Mouse (Mus musculus): ENCODE measurements at regions not wholly inside any gene's neighbourhood (a gene's known extent, or its start where the extent isn't known, plus 50 kb on each side); places are given as distances from the start of the nearest gene placed in this dataset.
"Not testable (repeated sequence)": the region's sequence is repeated elsewhere in the genome, so short reads cannot be mapped to it uniquely, and the experiment has no call there.

DNA sequence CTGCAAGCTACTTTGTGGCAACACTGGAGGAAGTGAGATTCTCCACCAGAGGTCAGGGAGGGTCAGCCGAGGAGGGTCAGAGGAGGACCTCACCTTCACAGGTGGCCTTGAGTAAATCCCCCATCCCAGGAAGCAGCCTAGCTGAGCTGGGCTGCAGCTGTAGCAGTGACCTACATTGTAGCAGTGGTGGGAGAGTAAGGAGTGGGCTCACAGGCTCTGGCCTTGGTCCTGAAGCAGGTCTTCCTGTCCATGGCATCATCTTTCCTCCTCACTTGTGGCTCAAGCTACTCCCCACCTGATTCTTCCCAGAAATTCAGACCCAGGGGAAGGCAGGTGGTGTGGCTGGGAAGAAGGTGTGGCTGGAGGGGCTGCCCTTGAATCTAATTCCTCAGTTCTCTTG, 84.3 kb downstream of the 1810013L24Rik start:
- DNase-seq (ENCODE audit: low spot score in 2 of 2) = not testable (repeated sequence)

DNA sequence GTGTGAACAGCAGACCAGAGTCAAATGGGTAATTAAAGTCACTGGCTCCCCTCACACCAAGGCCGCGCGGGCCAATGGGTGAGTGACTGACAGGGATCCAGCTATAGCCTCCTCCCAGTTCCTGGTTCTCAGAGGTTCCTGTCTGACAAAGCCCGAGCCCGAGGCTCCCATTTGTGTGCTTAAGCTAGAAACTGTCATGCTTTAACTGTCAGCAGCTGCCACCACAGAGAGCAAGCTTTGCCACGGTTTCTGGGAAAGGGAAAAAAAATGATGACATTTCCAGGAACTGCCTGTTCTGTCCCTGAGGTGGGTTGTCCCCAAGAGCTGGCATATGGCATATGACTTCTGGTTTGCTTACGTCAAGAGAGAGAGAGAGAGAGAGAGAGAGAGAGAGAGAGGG, 86.2 kb downstream of the 1810013L24Rik start:
- no peak for DNase-seq (ENCODE audit: low spot score in 2 of 2)

GRCm38 (mm10) chr16:8918741-8919535, 89.0 kb downstream of the 1810013L24Rik start:
- DNase-seq (ENCODE audit: low spot score in 2 of 2) = no peak

DNA sequence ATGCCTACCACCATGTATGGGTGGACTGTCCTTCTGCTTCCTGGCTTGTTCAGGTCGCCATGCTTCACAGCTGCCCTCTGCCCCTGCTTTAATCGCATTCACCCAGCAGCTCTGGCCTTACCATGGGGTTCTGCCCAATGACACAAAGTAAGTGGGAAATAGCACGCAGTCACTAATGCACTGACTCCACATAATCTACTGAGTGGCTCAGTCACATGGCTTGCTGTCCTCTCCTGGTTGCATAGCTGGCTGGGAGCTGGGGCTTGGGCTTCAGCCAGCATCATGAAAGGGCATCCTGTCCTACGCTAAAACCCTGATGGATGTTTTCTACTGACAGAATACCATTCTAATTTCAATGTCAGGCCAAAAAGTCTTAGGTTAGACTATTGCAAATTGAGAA, 94.8 kb downstream of the 1810013L24Rik start:
- DNase-seq (ENCODE audit: low spot score in 2 of 2) = no peak

GRCm38 (mm10) chr16:8931961-8932360, 102.1 kb downstream of the 1810013L24Rik start:
- DNase-seq (ENCODE audit: low spot score in 2 of 2) = no peak

DNA sequence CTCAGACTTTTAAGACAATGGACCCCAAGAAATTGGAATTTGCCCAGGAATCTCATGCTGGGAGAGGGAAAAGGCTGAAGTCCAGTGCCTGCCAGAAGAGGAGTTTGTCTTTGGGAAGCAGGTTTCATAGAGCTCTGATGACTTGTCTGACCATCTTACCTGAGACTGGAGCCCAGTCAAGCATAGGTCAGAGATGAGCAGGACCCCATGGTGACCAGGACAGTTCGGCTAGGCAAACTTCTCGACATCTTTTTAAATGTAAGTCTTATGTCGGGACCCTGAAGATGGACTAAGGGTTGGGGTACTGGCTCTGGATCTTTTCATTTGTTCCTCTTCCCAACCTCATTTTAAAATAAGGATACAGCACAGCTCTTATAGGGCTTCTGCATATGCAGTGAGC, 103.2 kb downstream of the 1810013L24Rik start:
- no peak for DNase-seq (ENCODE audit: low spot score in 2 of 2)

GRCm38 (mm10) chr16:8936446-8936845, 106.5 kb downstream of the 1810013L24Rik start:
- DNase-seq (ENCODE audit: low spot score in 2 of 2) = no peak

DNA sequence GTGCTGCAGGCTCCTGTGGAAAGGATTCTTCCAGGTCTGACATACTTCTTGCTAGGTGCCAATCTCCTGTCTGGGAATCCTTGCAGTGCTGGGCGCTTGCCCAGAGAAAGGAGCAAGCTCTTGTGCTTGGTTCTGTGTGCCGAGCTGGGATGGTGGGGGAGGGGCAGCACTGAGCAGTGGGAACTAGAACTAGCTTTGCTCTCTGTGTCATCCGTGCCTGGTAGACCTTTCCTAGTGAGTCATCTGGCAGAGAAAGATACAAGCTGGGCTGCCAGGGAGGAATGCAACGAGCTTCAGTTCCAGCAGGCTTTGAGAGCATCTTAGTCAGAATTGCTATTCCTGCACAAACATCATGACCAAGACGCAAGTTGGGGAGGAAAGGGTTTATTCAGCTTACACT, 108.6 kb downstream of the 1810013L24Rik start:
- no peak for DNase-seq (ENCODE audit: low spot score in 2 of 2)

DNA sequence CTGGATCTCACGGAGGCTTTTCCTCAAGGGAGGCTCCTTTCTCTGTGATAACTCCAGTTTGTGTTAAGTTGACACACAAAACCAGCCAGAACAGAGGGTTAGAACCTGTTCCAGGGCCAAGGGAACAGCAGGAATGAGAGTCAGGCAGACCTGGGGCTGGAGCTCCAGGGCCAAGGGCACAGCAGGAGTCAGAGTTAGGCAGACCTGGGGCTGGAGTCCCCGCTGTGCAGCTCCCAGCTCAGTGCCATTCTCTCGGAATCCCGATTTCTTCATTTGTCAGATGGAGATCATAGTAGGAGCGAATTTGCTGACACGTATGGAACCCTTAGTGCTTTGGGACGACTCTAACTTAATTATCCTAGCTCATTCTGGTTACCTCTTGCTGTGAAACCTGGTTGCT, 109.2 kb downstream of the 1810013L24Rik start:
- no peak for DNase-seq (ENCODE audit: low spot score in 2 of 2)

GRCm38 (mm10) chr16:8944412-8945102, 114.7 kb downstream of the 1810013L24Rik start:
- DNase-seq (ENCODE audit: low spot score in 2 of 2) = no peak

DNA sequence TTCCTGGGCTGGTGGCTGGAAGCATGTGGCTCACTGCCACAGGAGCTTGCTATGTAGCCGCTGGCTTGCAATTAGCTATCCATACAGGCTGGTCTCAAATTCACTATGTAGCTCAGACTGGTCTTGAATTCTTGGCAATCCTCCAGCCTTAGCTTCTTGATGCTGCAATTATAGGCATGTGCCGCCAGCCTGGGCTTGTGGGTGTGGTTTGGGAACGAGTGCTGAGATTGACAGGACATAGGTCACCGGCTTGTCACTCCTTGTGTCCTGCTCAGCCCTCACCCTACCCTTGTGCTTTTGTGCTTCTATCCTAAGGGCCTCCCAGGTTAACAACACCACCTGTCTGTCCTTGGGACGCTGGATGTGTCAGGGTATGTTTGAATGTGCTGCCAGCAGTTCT, 117.9 kb downstream of the 1810013L24Rik start:
- no peak for DNase-seq (ENCODE audit: low spot score in 2 of 2)

GRCm38 (mm10) chr16:8951156-8951899, 121.4 kb downstream of the 1810013L24Rik start:
- DNase-seq (ENCODE audit: low spot score in 2 of 2) = no peak

DNA sequence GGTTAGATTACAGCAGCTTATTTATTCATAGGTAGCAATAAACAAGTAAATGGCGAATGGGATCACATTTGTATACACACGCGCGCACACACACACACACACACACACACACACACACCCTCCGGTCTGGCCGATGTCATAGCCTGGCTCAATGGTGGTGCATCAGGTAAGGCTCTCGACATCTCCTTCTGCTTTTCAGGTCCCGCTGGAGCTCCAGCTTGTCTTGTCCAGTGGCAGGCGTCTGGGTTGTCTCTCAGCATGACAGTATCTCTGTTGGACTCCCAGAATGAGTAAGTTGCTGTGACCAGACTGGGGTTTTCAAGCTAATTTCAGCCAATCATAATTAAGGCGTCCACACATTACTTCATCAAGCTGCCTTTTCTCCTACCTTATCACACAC, 131.8 kb downstream of the 1810013L24Rik start:
- no peak for DNase-seq (ENCODE audit: low spot score in 2 of 2)

- no peak for DNase-seq (ENCODE audit: low spot score in 2 of 2)
Observed at GRCm38 (mm10) chr16:8993521-8994250, 163.8 kb downstream of the 1810013L24Rik start.

DNA sequence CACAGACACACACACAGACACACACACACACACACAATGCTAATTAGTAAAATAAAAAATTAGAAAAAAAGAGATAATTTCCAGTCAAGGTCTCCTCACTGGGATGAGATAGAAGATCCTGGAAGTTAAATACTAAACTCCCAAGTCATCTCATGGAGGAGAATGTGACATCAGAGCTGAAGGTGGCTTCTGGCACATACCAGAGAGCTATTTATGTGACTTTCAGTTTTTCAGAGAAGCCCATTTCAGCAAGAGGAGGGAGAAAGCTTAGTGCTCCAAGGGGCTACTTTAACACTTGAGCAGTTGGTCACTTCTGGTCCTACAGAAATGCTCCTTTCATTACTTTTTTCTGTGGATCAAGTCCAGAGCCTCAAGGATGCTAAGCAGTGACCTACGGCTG, 164.6 kb downstream of the 1810013L24Rik start:
- DNase-seq (ENCODE audit: low spot score in 2 of 2) = no peak

- no peak for DNase-seq (ENCODE audit: low spot score in 2 of 2)
Observed at GRCm38 (mm10) chr16:8997250-8997649, 167.3 kb downstream of the 1810013L24Rik start.

DNA sequence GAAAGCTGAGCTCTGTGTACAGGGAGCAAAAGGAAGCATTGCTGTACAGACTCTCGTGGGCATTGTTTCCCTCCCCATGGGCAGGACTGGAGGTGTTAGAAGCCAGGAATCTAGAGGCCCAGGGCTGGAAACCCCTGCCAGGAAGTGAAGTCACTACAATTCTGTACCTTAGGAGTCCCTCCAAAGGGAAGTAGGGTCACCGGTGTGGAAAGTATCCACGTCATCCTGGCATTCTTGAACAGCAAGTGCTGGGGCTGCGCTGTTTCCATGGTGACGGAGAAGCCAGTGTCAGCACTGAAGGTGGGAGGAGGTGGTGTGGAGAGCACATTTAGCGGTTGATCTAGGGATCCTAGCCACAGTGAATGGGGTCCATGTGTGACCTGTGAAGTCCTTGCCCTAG, 174.1 kb downstream of the 1810013L24Rik start:
- no peak for DNase-seq (ENCODE audit: low spot score in 2 of 2)

GRCm38 (mm10) chr16:9005933-9006332, 176.0 kb downstream of the 1810013L24Rik start:
- DNase-seq (ENCODE audit: low spot score in 2 of 2) = no peak

DNA sequence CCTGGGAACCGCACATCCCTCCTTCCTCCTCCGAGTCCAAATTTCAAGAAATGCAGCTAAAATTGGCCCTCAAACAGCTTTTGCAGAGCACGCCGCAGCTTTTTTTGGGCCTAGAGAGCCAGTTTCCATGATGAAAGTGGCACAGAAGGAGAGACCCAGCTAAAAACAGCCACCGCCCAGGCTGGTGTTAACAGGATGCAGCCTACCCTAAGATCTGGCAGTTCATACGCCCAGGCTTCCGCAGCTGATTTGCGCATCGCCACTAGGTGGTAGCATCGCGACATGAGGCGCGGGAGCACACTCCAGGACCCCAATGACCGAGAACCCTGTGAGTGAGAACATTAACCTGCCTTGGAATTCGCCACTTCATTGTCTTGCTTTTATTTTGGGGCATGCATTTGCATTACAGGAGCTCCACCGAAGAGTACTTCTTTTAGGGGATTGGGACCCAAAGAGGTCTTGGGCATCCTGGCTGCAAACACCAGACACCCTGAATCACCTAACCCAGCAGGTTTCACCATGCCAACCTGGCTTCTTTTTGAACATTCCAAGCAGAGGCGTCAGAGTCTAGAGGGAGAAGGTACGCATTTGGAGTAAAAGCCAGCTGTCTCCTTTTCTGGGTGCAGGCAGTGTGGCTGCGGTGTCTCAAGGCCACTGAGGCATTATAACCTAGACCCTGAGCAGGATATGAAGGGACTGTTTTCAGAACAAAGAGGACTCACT, 179.6 kb downstream of the 1810013L24Rik start:
- peak; percentile 9 to 58 for DNase-seq (ENCODE audit: low spot score in 2 of 2)

- no peak for DNase-seq (ENCODE audit: low spot score in 2 of 2)
Observed at GRCm38 (mm10) chr16:9011077-9011476, 181.2 kb downstream of the 1810013L24Rik start.

GRCm38 (mm10) chr16:9011691-9012090, 181.8 kb downstream of the 1810013L24Rik start:
- DNase-seq (ENCODE audit: low spot score in 2 of 2) = no peak
